Mouse (Mus musculus): ENCODE data around the gene Sord.
A peak's percentile ranks its signal among the peaks of the same experiment; 100 is the strongest.

Sord gene

GRCm38 (mm10) chr2:122302574-122303241 lies 68.2 kb downstream of the Sord start:
- peak in 1 of 2 experiments; percentile 63 for DNase-seq (ENCODE audit: low spot score in 2 of 2)

GRCm38 (mm10) chr2:122304544-122304943 lies 70.0 kb downstream of the Sord start:
- DNase-seq (ENCODE audit: low spot score in 2 of 2) = no peak

- no peak for DNase-seq (ENCODE audit: low spot score in 2 of 2)
Observed at GRCm38 (mm10) chr2:122305097-122305892, 70.7 kb downstream of the Sord start.

DNA sequence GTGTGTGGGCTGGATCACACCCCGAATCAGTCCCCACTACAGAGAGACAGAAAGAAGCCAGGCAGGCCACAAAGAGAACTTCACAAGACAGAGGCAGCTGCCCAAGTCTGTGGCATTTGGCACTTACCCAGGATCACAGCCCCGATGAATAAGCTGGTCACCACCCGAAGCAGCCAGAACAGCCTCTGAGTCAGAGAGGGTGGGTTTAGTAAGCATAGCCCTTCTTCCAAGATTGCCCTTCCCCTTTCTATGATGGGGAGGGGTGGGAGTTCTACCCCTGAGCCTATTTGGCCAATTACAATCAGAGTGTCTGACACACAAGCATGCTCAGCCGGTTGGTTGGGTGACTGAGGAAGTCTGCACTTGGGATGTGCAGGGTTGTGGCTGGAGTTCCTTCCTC lies 71.6 kb downstream of the Sord start:
- DNase-seq (ENCODE audit: low spot score in 2 of 2) = no peak

GRCm38 (mm10) chr2:122309647-122310046 lies 75.1 kb downstream of the Sord start:
- DNase-seq (ENCODE audit: low spot score in 2 of 2) = no peak

DNA sequence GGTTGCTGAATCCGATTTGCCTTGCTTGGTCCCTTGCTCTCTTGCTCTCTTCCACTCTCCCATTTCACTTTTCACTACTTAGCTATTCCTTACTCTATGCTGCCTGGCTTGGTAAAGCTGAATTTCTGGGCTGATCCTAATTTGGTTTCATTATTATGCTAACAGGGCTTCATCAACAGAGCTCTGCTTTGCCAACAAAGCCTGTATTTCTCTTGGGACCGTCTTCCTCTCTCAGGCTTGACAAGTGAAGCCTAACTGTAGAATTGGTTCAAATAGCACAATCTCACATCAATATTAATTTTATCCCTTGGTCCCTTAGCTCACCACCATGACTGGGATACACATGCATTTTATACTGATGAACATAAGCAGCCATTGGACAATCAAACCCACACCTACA lies 77.0 kb downstream of the Sord start:
- DNase-seq (ENCODE audit: low spot score in 2 of 2) = no peak

GRCm38 (mm10) chr2:122312722-122313417 lies 78.3 kb downstream of the Sord start:
- peak in 1 of 2 experiments; percentile 50 for DNase-seq (ENCODE audit: low spot score in 2 of 2)

- DNase-seq (ENCODE audit: low spot score in 2 of 2) = no peak
Observed at GRCm38 (mm10) chr2:122313536-122313935, 79.0 kb downstream of the Sord start, which contains the start of gene Duoxa1. Duoxa1 (minus strand) TSS chr2:122313730.

Measured in frontal cortex, postnatal 14 days (tissue).